ENCODE assay signal across 12 mouse cellular contexts in the genomic region with DNA sequence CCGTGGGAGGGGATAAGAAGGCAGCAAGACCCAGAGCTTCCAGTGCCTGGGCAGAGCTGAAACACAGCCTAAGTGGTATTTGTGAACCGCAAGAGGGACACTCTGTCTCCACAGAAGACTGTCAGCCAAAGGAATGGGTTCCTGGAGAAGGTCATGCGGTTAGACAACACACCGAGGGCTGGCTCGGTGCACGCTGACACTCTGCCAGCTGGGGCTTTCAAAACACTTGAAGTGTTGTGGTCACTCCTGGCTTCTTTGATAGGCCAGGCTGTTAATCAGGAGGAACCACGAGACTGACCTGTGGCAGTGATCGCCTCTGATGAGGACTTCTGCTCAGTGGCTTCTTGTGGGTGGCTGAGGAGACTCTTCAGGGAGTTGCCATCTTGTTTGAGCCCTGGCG. TPM values are rescaled to one million over a fixed set of nuclear protein-coding genes. Genes with fewer than 3 reads are reported as not detected.
DNase-seq lines count a peak whose midpoint lies in the region; ATAC-seq and TF ChIP-seq lines count a peak whose summit lies in the region.
"Had no signal": no experiment of that assay in that cellular context is flagged by ENCODE, and none has a peak within 500 bp of the region (broad histone marks: within the 10 kb centered on the region; RNA-seq: fewer than 3 reads in every experiment).

No protein-coding gene starts in this region.

- H3K4me2 ChIP-seq in liver, embryonic 11.5 days: peak overlapping the region; percentile 22
- no peak overlapping the region for H3K4me2 ChIP-seq in liver, postnatal 0 days (ENCODE audit: low read depth, low read length)
- no peak overlapping the region for H3K4me2 ChIP-seq in forebrain, embryonic 12.5 days
- H3K4me2 ChIP-seq: neural tube, embryonic 12.5 days had no signal

- TF ChIP-seq EP300 in liver, postnatal 0 days (IDR thresholded peaks at IDR 0.05; ENCODE audit: low read depth): no peak

- H3K4me1 ChIP-seq in liver, embryonic 11.5 days (replicated peaks; ENCODE audit: control insufficient read depth, insufficient read depth, low read length): no peaks in the 10 kb centered on the region; the same call in 1 of the 2 replicates
- H3K4me1 ChIP-seq in liver, postnatal 0 days (ENCODE audit: insufficient read depth): no peaks in the 10 kb centered on the region
- H3K4me1 ChIP-seq in forebrain, embryonic 12.5 days: no peaks in the 10 kb centered on the region
- H3K4me1 ChIP-seq: neural tube, embryonic 12.5 days had no signal

- no peak overlapping the region for H3K4me3 ChIP-seq in liver, embryonic 11.5 days (ENCODE audit: low read depth, low read length)
- no peak overlapping the region for H3K4me3 ChIP-seq in liver, postnatal 0 days (ENCODE audit: low read depth, low read length)
- H3K4me3 ChIP-seq in forebrain, embryonic 12.5 days (replicated peaks): no peak overlapping the region
- H3K4me3 ChIP-seq: left cerebral cortex, adult 2 months; neural tube, embryonic 12.5 days had no signal

- ATAC-seq in liver, embryonic 11.5 days (replicated peaks; ENCODE audit: low FRiP score): peak; percentile 45; the same call in 1 of the 2 replicates
- ATAC-seq in liver, postnatal 0 days: no peak
- peak; percentile 25; the same call in 1 of the 2 replicates for ATAC-seq in neutrophil, adult 5-6 weeks (ENCODE audit: extremely low read depth, insufficient number of reproducible peaks, low FRiP score, poor library complexity, severe bottlenecking)
- ATAC-seq in forebrain, embryonic 12.5 days (ENCODE audit: low FRiP score): no peak

- H3K27ac ChIP-seq in liver, embryonic 11.5 days (ENCODE audit: low read depth, low read length): no peak overlapping the region
- no peak overlapping the region for H3K27ac ChIP-seq in liver, postnatal 0 days (ENCODE audit: low read depth)
- H3K27ac ChIP-seq in forebrain, embryonic 12.5 days: no peak overlapping the region
- H3K27ac ChIP-seq: left cerebral cortex, adult 2 months; neural tube, embryonic 12.5 days had no signal

- no peak for TF ChIP-seq CTCF in liver, postnatal 0 days (IDR thresholded peaks at IDR 0.05; ENCODE audit: low read depth)

- WGBS in liver, embryonic 11.5 days: 43% methylated on average over 9 of the region's 9 CpGs
- 29% methylated on average over 9 of the region's 9 CpGs for WGBS in liver, postnatal 0 days (ENCODE audit: insufficient replicate concordance)
- 88% methylated on average over 9 of the region's 9 CpGs for WGBS in forebrain, embryonic 12.5 days

- no peak overlapping the region for H3K9ac ChIP-seq in liver, embryonic 11.5 days (ENCODE audit: low read depth, low read length)
- H3K9ac ChIP-seq in liver, postnatal 0 days (replicated peaks): no peak overlapping the region
- H3K9ac ChIP-seq in forebrain, embryonic 12.5 days: no peak overlapping the region
- H3K9ac ChIP-seq: neural tube, embryonic 12.5 days had no signal

- no peaks in the 10 kb centered on the region for H3K27me3 ChIP-seq in liver, embryonic 11.5 days (replicated peaks; ENCODE audit: control insufficient read depth, insufficient read depth, low read length)
- 0 out of 2 replicates have a peak, but pooled peaks cover 4% of the 10 kb centered on the region for H3K27me3 ChIP-seq in liver, postnatal 0 days (ENCODE audit: insufficient read depth, low read length)
- no peaks in the 10 kb centered on the region; the same call in 1 of the 2 replicates for H3K27me3 ChIP-seq in forebrain, embryonic 12.5 days
- H3K27me3 ChIP-seq: neural tube, embryonic 12.5 days had no signal

- H3K9me3 ChIP-seq in liver, embryonic 11.5 days (ENCODE audit: control insufficient read depth, low read length): no peaks in the 10 kb centered on the region
- H3K9me3 ChIP-seq in liver, postnatal 0 days (ENCODE audit: low read length): no peaks in the 10 kb centered on the region
- H3K9me3 ChIP-seq in forebrain, embryonic 12.5 days: no peaks in the 10 kb centered on the region
- H3K9me3 ChIP-seq: neural tube, embryonic 12.5 days had no signal

- DNase-seq in liver, embryonic 11.5 days (ENCODE audit: low spot score): no peak
- no peak for DNase-seq in liver, postnatal 0 days
- peak; percentile 60 to 65 for DNase-seq in adrenal gland, postnatal 36 days
- DNase-seq in heart, postnatal 36 days: peak; percentile 30 to 40
- no peak for DNase-seq in spleen, postnatal 36 days (ENCODE audit: low spot score in 2 of 2)
- DNase-seq in layer of hippocampus, adult 11-12 months (ENCODE audit: low spot score): no peak
- DNase-seq: spleen, adult 18-20 months; thymus, postnatal 4 days had no signal

- intact Hi-C loops in heart, postnatal 36 days (cut with DNase I): loop anchor here (10.0 kb wide), 1 partner anchor 321 kb away; a partner anchor contains a TSS

- H3K36me3 ChIP-seq in liver, embryonic 11.5 days (ENCODE audit: control insufficient read depth, insufficient read depth, low read length): no peaks in the 10 kb centered on the region
- no peaks in the 10 kb centered on the region for H3K36me3 ChIP-seq in liver, postnatal 0 days (replicated peaks; ENCODE audit: insufficient read depth, low read length)
- no peaks in the 10 kb centered on the region for H3K36me3 ChIP-seq in forebrain, embryonic 12.5 days (replicated peaks)
- H3K36me3 ChIP-seq: neural tube, embryonic 12.5 days had no signal

RNA-seq across cellular contexts. Expression of a gene that starts 30.5 kb away (rescaled TPM):
- polyA plus RNA-seq in liver, embryonic 11.5 days (2014; fragmentation: Nextera tagmentation; extraction: Ambion mirVana): 68.2 and 69.5 TPM in 2 replicates
- polyA plus RNA-seq in liver, postnatal 0 days (2015; fragmentation: Nextera tagmentation; extraction: Ambion mirVana): 33.8 and 37.6 TPM in 2 replicates
- total RNA-seq in adrenal gland, postnatal 36 days (2021): 10 to 100 TPM; 68.6 to 71.0 TPM
- total RNA-seq in heart, postnatal 36 days (2021): 10 to 100 TPM; 44.6 to 45.8 TPM
- total RNA-seq in neutrophil, adult 5-6 weeks (2017): 389 and 433 TPM in 2 replicates
- 63.8 and 64.2 TPM in 2 replicates for polyA plus RNA-seq in forebrain, embryonic 12.5 days (2016; fragmentation: Nextera tagmentation; extraction: Ambion mirVana)

Comparison
In these comparisons a context has a peak if more than half of its experiments do, and no peak if none do; other contexts are left out.
1. ATAC-seq: peak in liver, embryonic 11.5 days (single experiment) and neutrophil, adult 5-6 weeks (single experiment); none in liver, postnatal 0 days (single experiment) and forebrain, embryonic 12.5 days (single experiment).
2. DNase-seq: peak in adrenal gland, postnatal 36 days (2 of 2) and heart, postnatal 36 days (2 of 2); none in liver, embryonic 11.5 days (single experiment), liver, postnatal 0 days (single experiment), spleen, postnatal 36 days (0 of 2) and layer of hippocampus, adult 11-12 months (single experiment).